Mouse (Mus musculus) liver, adult 2 months (tissue): ENCODE measurements around the gene Gjc1.

Experiments
- CTCF ChIP-seq: fragments of 200-500 bp; IDR thresholded peaks from 2 replicates; pipeline ENCODE4 v1.5.1; 2011; ENCODE audit warnings: low read depth, low read length, control low read depth
- POLR2A ChIP-seq: fragments of 200-500 bp; IDR thresholded peaks from 2 replicates; pipeline ENCODE4 v1.6.1; 2011; ENCODE audit warnings: low read length, control low read depth; ENCODE audit not compliant: insufficient read depth; ENCODE audit errors: extremely low read depth

- TF ChIP-seq POLR2A (no peak), CTCF (no peak)
Observed at GRCm38 (mm10) chr11:102808246-102808645, 11.3 kb downstream of the Gjc1 start.
